Mouse (Mus musculus) heart, adult 2 months (tissue): ENCODE data around the gene Hoxb9.

Source experiments
- CTCF ChIP-seq: fragments of 200-600 bp; IDR thresholded peaks from 2 replicates; pipeline ENCODE4 v1.8.1; 2022; ENCODE audit warnings: antibody characterized with exemption, mild to moderate bottlenecking, moderate library complexity
- POLR2A ChIP-seq: fragments of 200-500 bp; IDR thresholded peaks from 2 replicates; pipeline ENCODE4 v1.6.1; 2011; ENCODE audit warnings: mild to moderate bottlenecking, low read depth, low read length, control low read depth; ENCODE audit not compliant: insufficient read depth

GRCm38 (mm10) chr11:96309288-96309687 lies 38.0 kb downstream of the Hoxb9 start:
- TF ChIP-seq POLR2A: no peak
- TF ChIP-seq CTCF: no peak
